Mouse (Mus musculus) neural tube, embryonic 12.5 days (tissue): ENCODE results near the gene Olfr1355. TPM values are rescaled to one million over a fixed set of nuclear protein-coding genes. Genes with fewer than 3 reads are reported as not detected.
"Not testable (repeated sequence)": the region's sequence is repeated elsewhere in the genome, so short reads cannot be mapped to it uniquely, and the experiment has no call there.

Experiments used
- ATAC-seq: fragments of 200-750 bp; cut with Nextera tagmentation; 2 replicates; pipeline ENCODE4 v1.8.0; 2017; ENCODE audit warnings: low read depth, mild to moderate bottlenecking, moderate TSS enrichment, moderate library complexity; ENCODE audit not compliant: low FRiP score
- H3K27ac ChIP-seq: fragments of 300-500 bp; sonication (generic); 2 replicates; pipeline ENCODE4 v1.5.1; 2016
- H3K27me3 ChIP-seq: fragments of 300-500 bp; sonication (generic); replicated peaks from 2 replicates; pipeline ENCODE4 v1.6.1; 2016; ENCODE audit warnings: mild to moderate bottlenecking
- H3K36me3 ChIP-seq: fragments of 300-500 bp; sonication (generic); 2 replicates; pipeline ENCODE4 v1.6.1; 2016; ENCODE audit warnings: mild to moderate bottlenecking
- H3K4me1 ChIP-seq: fragments of 300-500 bp; sonication (generic); 2 replicates; pipeline ENCODE4 v1.6.1; 2016
- H3K4me2 ChIP-seq: fragments of 300-500 bp; sonication (generic); replicated peaks from 2 replicates; pipeline ENCODE4 v1.6.1; 2016; ENCODE audit warnings: mild to moderate bottlenecking
- H3K4me3 ChIP-seq: fragments of 300-500 bp; sonication (generic); 2 replicates; pipeline ENCODE4 v1.5.1; 2016
- H3K9ac ChIP-seq: fragments of 300-500 bp; sonication (generic); 2 replicates; pipeline ENCODE4 v1.6.1; 2016; ENCODE audit warnings: mild to moderate bottlenecking
- H3K9me3 ChIP-seq: fragments of 300-500 bp; sonication (generic); 2 replicates; pipeline ENCODE4 v1.6.1; 2016; ENCODE audit warnings: mild to moderate bottlenecking
- WGBS: fragments of 180-500 bp; shearing (Covaris S2); methylation state at CpG from one replicate; pipeline ENCODE4 v1.1.7; 2016; 5-methylcytosine and 5-hydroxymethylcytosine counted together
- polyA plus RNA-seq: library from polyadenylated mRNA; unstranded; fragments of >200 nt; fragmentation: Nextera tagmentation; extraction: Ambion mirVana; gene quantifications from 2 replicates; pipeline ENCODE4 v1.2.1, GENCODE M21; 2016

Olfr1355 gene
- not detected in 2 replicates for polyA plus RNA-seq

DNA sequence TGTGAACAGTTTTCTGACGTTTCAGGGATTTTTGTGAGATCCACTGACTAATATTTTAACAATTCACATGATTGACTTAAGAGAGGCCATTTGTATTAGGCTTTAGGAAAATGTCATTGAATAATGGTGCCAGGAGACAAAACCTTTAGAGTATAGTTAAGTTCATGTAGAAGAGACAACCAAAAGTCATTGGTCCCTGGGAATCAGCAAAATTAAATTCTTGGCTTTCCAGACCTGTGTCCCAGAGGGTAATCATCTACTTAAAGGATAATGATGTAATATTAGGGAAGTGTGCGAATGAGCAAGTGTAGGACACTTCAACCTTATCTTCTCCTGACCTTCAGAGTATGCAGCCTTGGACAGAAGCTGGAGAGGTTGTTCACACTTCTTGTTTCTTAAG is at the start of gene Olfr1355:
Gene Olfr1355 (plus strand): TSS at position 301 of the 400 bp plus-strand sequence.
- Histone ChIP-seq H3K27me3 (no peaks in the 10 kb centered on the region), H3K4me2 (no peak within 1 kb of the TSS), H3K4me1 (no peaks in the 10 kb centered on the region), H3K9ac (no peak within 1 kb of the TSS), H3K36me3 (no peaks in the 10 kb centered on the region), H3K27ac (no peak within 1 kb of the TSS), H3K9me3 (0 out of 2 replicates have a peak, but pooled peaks cover 4% of the 10 kb centered on the region), H3K4me3 (no peak within 1 kb of the TSS)
- 78% methylated on average over 2 of the region's 2 CpGs for WGBS
- no peak for ATAC-seq

DNA sequence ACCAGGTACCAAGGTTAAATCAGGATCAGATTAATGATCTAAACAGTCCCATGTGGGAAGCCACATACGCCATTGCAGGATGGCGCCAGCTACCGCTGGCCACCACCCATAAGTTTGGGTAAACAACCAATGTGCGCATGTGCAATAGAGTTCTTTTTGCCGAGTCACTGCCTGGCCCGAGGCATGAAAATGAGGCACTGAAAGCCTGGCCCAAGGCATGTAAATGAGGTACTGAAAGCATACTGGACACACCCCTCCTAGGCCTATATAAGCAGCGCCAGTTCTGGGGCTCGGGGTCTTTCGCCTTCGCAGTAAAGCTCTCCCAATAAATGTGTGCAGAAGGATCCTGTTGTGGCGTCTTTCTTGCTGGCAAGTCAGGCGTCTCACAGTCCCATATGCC is 34.9 kb upstream of the Olfr1355 start:
- not testable (repeated sequence) for H3K4me2 ChIP-seq, H3K9ac ChIP-seq, H3K9me3 ChIP-seq, H3K4me1 ChIP-seq, H3K27ac ChIP-seq, ATAC-seq, H3K27me3 ChIP-seq, H3K36me3 ChIP-seq, H3K4me3 ChIP-seq
- 91% methylated on average over 12 of the region's 12 CpGs for WGBS

GRCm38 (mm10) chr10:78852066-78852465 is 23.3 kb upstream of the Olfr1355 start, which contains the start of gene Olfr1356:
Olfr1356 (minus strand) TSS chr10:78852166.
- H3K4me2 ChIP-seq: no peak within 1 kb of the TSS
- no peak within 1 kb of the TSS for H3K27ac ChIP-seq
- H3K4me3 ChIP-seq: no peak within 1 kb of the TSS
- no peaks in the 10 kb centered on the region for H3K36me3 ChIP-seq
- H3K9me3 ChIP-seq: no peaks in the 10 kb centered on the region
- H3K9ac ChIP-seq: no peak within 1 kb of the TSS
- 90% methylated on average over 2 of the region's 2 CpGs for WGBS
- ATAC-seq: no peak
- H3K4me1 ChIP-seq: no peaks in the 10 kb centered on the region
- H3K27me3 ChIP-seq: no peaks in the 10 kb centered on the region

GRCm38 (mm10) chr10:78912871-78913270 is 37.5 kb downstream of the Olfr1355 start, which contains the start of gene Olfr1354:
Olfr1354 (plus strand) TSS chr10:78913171.
- not testable (repeated sequence) for H3K9me3 ChIP-seq, H3K27me3 ChIP-seq, H3K4me1 ChIP-seq, H3K9ac ChIP-seq, H3K4me3 ChIP-seq, H3K4me2 ChIP-seq, H3K36me3 ChIP-seq, ATAC-seq, H3K27ac ChIP-seq
- 83% methylated on average over 1 of the region's 1 CpGs for WGBS

Other genes starting within 250 kb of the Olfr1355 start
- gene Casp14, start 157.2 kb upstream of the Olfr1355 start, polyA plus RNA-seq: not detected in 2 replicates
- gene Ccdc105, start 122.5 kb upstream of the Olfr1355 start, polyA plus RNA-seq: not detected in 2 replicates
- 1.8 and 2.8 TPM in 2 replicates for gene Slc1a6, start 95.0 kb upstream of the Olfr1355 start, polyA plus RNA-seq
- gene Olfr1356, start 23.4 kb upstream of the Olfr1355 start, polyA plus RNA-seq: not detected in 2 replicates
- not detected in 2 replicates for gene Olfr1354, start 37.6 kb downstream of the Olfr1355 start, polyA plus RNA-seq
- not detected in 2 replicates for gene Olfr8, start 75.1 kb downstream of the Olfr1355 start, polyA plus RNA-seq
- not detected in 2 replicates for gene Olfr1353, start 87.8 kb downstream of the Olfr1355 start, polyA plus RNA-seq
- not detected in 2 replicates for gene Olfr1352, start 105.5 kb downstream of the Olfr1355 start, polyA plus RNA-seq
- not detected in 2 replicates for gene Olfr1351, start 136.9 kb downstream of the Olfr1355 start, polyA plus RNA-seq
- gene Olfr57, start 153.2 kb downstream of the Olfr1355 start, polyA plus RNA-seq: 0.15 and 0.24 TPM in 2 replicates
- 44.8 and 45.3 TPM in 2 replicates for gene 2610008E11Rik, start 222.1 kb downstream of the Olfr1355 start, polyA plus RNA-seq